Mouse (Mus musculus): ENCODE data around the gene Zbtb49. TPM values are rescaled to one million over a fixed set of nuclear protein-coding genes. Genes with fewer than 3 reads are reported as not detected.

The Zbtb49 gene
- polyA plus RNA-seq, 1 experiment from 2014 or later, result 8.1 TPM

DNA sequence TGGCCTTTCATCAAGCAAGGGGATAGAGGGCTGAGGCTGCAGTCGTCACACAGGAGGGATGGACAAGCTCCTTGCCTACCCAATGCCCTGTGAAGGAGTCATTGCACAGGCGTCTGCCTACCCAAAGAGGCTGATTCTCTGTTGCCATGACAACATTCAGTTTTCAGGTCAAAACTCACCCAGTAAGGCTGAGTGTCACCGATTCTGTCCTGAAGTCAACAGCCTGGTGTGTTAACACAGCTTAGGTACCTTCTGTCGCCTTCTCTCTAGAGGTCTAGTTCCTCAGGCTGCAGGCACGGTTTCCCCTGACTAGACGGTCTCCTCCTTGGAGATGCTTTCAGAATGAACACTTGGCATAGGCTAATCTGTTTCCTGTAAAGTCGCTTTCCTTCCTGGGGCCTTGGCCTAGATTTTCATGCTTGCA lies 14.9 kb downstream of the Zbtb49 start:
- H3K4me3 ChIP-seq (ENCODE audit: low read length), result no peak overlapping the region
- H3K27me3 ChIP-seq (ENCODE audit: control insufficient read depth, insufficient read depth, low read length), result no peaks in the 10 kb centered on the region
- 71% methylated on average over 7 of the region's 7 CpGs for WGBS
- H3K36me3 ChIP-seq (ENCODE audit: control insufficient read depth, insufficient read depth), result peaks cover 33% of the 10 kb centered on the region
- H3K4me2 ChIP-seq (ENCODE audit: low read depth, low read length), result no peak overlapping the region
- H3K4me1 ChIP-seq (ENCODE audit: control insufficient read depth, insufficient read depth, low read length), result no peaks in the 10 kb centered on the region
- H3K27ac ChIP-seq (ENCODE audit: low read length), result no peak overlapping the region
- H3K9ac ChIP-seq (ENCODE audit: low read length), result no peak overlapping the region
- H3K9me3 ChIP-seq (replicated peaks; ENCODE audit: control insufficient read depth, low read length), result no peaks in the 10 kb centered on the region
- ATAC-seq (replicated peaks; ENCODE audit: extremely low read depth, insufficient read depth, low FRiP score), result no peak

- 91% methylated on average over 2 of the region's 2 CpGs for WGBS
- peaks cover 26% of the 10 kb centered on the region for H3K36me3 ChIP-seq (ENCODE audit: control insufficient read depth, insufficient read depth)
- no peak overlapping the region for H3K4me3 ChIP-seq (ENCODE audit: low read length)
- no peaks in the 10 kb centered on the region for H3K9me3 ChIP-seq (replicated peaks; ENCODE audit: control insufficient read depth, low read length)
- ATAC-seq (replicated peaks; ENCODE audit: extremely low read depth, insufficient read depth, low FRiP score), result no peak
- H3K27ac ChIP-seq (ENCODE audit: low read length), result no peak overlapping the region
- no peaks in the 10 kb centered on the region for H3K4me1 ChIP-seq (ENCODE audit: control insufficient read depth, insufficient read depth, low read length)
- H3K27me3 ChIP-seq (ENCODE audit: control insufficient read depth, insufficient read depth, low read length), result no peaks in the 10 kb centered on the region
- no peak overlapping the region for H3K9ac ChIP-seq (ENCODE audit: low read length)
- H3K4me2 ChIP-seq (ENCODE audit: low read depth, low read length), result no peak overlapping the region
Measured at GRCm38 (mm10) chr5:38199686-38200085, 20.6 kb downstream of the Zbtb49 start.

DNA sequence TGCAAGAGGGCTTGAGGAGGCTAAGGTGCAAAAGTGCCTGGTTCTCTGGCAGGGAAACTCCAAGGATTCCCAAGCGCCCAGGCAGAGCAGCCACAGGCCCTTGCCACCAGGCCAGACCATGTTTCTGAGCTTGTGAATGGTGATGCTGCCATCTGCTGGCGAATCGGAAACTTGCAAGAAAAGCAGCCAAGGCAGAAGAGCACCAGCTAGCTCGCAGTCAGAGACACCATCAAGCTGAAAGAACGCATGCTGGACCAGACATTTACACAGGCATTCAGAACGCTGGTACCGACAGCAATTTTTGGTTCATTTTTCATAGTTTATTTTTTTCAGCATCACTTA lies 22.8 kb downstream of the Zbtb49 start:
- WGBS, result 23% methylated on average over 7 of the region's 7 CpGs
- H3K36me3 ChIP-seq (ENCODE audit: control insufficient read depth, insufficient read depth), result peaks cover 15% of the 10 kb centered on the region
- H3K27me3 ChIP-seq (ENCODE audit: control insufficient read depth, insufficient read depth, low read length), result no peaks in the 10 kb centered on the region
- H3K9me3 ChIP-seq (replicated peaks; ENCODE audit: control insufficient read depth, low read length), result no peaks in the 10 kb centered on the region
- ATAC-seq (replicated peaks; ENCODE audit: extremely low read depth, insufficient read depth, low FRiP score), result no peak
- H3K27ac ChIP-seq (ENCODE audit: low read length), result no peak overlapping the region
- H3K9ac ChIP-seq (ENCODE audit: low read length), result no peak overlapping the region
- no peaks in the 10 kb centered on the region for H3K4me1 ChIP-seq (ENCODE audit: control insufficient read depth, insufficient read depth, low read length)
- no peak overlapping the region for H3K4me2 ChIP-seq (ENCODE audit: low read depth, low read length)
- no peak overlapping the region for H3K4me3 ChIP-seq (ENCODE audit: low read length)

- Histone ChIP-seq H3K36me3 (ENCODE audit: control insufficient read depth, insufficient read depth) (peaks cover 13% of the 10 kb centered on the region), H3K27ac (ENCODE audit: low read length) (no peak overlapping the region), H3K4me2 (ENCODE audit: low read depth, low read length) (no peak overlapping the region), H3K9ac (ENCODE audit: low read length) (no peak overlapping the region), H3K27me3 (ENCODE audit: control insufficient read depth, insufficient read depth, low read length) (no peaks in the 10 kb centered on the region), H3K9me3 (replicated peaks; ENCODE audit: control insufficient read depth, low read length) (no peaks in the 10 kb centered on the region), H3K4me1 (ENCODE audit: control insufficient read depth, insufficient read depth, low read length) (no peaks in the 10 kb centered on the region), H3K4me3 (ENCODE audit: low read length) (no peak overlapping the region)
- WGBS, result 56% methylated on average over 5 of the region's 5 CpGs
- no peak for ATAC-seq (replicated peaks; ENCODE audit: extremely low read depth, insufficient read depth, low FRiP score)
Measured at GRCm38 (mm10) chr5:38196821-38197481, 23.3 kb downstream of the Zbtb49 start.

DNA sequence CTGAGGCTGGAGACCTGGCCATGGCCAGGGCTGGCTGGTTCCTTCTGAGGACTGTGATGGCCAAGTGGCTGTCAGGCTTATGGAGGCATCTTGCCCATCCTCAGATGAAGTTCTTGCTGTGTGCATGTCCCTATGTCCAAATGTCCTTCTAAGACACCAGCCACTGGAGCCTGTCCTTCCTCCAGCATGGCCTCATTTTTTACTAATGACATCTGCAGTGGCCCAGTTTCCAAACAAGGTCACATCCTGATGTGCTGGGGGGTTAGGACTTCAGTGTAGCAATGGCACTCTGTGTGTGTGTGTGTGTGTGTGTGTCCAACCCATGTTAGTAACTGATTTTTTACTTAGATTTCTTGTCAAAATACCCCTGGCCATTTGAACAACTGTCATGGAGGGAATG lies 24.3 kb downstream of the Zbtb49 start:
- Histone ChIP-seq H3K4me3 (ENCODE audit: low read length) (no peak overlapping the region), H3K9me3 (replicated peaks; ENCODE audit: control insufficient read depth, low read length) (no peaks in the 10 kb centered on the region), H3K27me3 (ENCODE audit: control insufficient read depth, insufficient read depth, low read length) (no peaks in the 10 kb centered on the region), H3K4me2 (ENCODE audit: low read depth, low read length) (no peak overlapping the region), H3K9ac (ENCODE audit: low read length) (no peak overlapping the region), H3K27ac (ENCODE audit: low read length) (no peak overlapping the region), H3K36me3 (ENCODE audit: control insufficient read depth, insufficient read depth) (peaks cover 7% of the 10 kb centered on the region), H3K4me1 (ENCODE audit: control insufficient read depth, insufficient read depth, low read length) (no peaks in the 10 kb centered on the region)
- no peak for ATAC-seq (replicated peaks; ENCODE audit: extremely low read depth, insufficient read depth, low FRiP score)

GRCm38 (mm10) chr5:38194946-38195345 lies 25.3 kb downstream of the Zbtb49 start:
- Histone ChIP-seq H3K4me3 (ENCODE audit: low read length) (no peak overlapping the region), H3K36me3 (ENCODE audit: control insufficient read depth, insufficient read depth) (no peaks in the 10 kb centered on the region), H3K4me2 (ENCODE audit: low read depth, low read length) (no peak overlapping the region), H3K27ac (ENCODE audit: low read length) (no peak overlapping the region), H3K9ac (ENCODE audit: low read length) (no peak overlapping the region), H3K27me3 (ENCODE audit: control insufficient read depth, insufficient read depth, low read length) (no peaks in the 10 kb centered on the region), H3K4me1 (ENCODE audit: control insufficient read depth, insufficient read depth, low read length) (no peaks in the 10 kb centered on the region), H3K9me3 (replicated peaks; ENCODE audit: control insufficient read depth, low read length) (no peaks in the 10 kb centered on the region)
- 41% methylated on average over 2 of the region's 2 CpGs for WGBS
- ATAC-seq (replicated peaks; ENCODE audit: extremely low read depth, insufficient read depth, low FRiP score), result no peak

DNA sequence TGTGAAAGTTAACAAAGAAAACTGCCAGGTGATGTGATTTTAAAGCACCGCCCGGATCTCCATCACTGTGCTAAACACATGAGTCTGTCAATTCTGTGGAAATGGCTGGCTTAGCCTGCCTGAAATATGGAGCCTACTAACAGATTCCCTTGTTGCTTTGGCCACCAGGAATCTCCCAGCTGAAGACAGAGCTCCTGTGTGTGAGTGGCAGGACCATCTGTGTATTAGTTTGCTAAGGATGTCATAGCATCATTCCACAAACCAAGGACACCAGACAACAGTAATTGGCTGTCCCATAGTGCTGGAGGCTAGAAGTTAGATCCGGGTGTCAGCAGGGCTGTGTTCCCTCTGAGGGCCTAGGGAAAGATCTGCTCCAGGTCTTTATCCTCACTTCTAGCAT lies 29.4 kb downstream of the Zbtb49 start:
- Histone ChIP-seq H3K27ac (ENCODE audit: low read length) (no peak overlapping the region), H3K4me1 (ENCODE audit: control insufficient read depth, insufficient read depth, low read length) (no peaks in the 10 kb centered on the region), H3K9ac (ENCODE audit: low read length) (no peak overlapping the region), H3K36me3 (ENCODE audit: control insufficient read depth, insufficient read depth) (no peaks in the 10 kb centered on the region), H3K27me3 (ENCODE audit: control insufficient read depth, insufficient read depth, low read length) (no peaks in the 10 kb centered on the region), H3K4me3 (ENCODE audit: low read length) (no peak overlapping the region), H3K9me3 (replicated peaks; ENCODE audit: control insufficient read depth, low read length) (peaks cover 4% of the 10 kb centered on the region; the same call in 1 of the 2 replicates), H3K4me2 (ENCODE audit: low read depth, low read length) (no peak overlapping the region)
- 81% methylated on average over 3 of the region's 3 CpGs for WGBS
- ATAC-seq (replicated peaks; ENCODE audit: extremely low read depth, insufficient read depth, low FRiP score), result no peak

DNA sequence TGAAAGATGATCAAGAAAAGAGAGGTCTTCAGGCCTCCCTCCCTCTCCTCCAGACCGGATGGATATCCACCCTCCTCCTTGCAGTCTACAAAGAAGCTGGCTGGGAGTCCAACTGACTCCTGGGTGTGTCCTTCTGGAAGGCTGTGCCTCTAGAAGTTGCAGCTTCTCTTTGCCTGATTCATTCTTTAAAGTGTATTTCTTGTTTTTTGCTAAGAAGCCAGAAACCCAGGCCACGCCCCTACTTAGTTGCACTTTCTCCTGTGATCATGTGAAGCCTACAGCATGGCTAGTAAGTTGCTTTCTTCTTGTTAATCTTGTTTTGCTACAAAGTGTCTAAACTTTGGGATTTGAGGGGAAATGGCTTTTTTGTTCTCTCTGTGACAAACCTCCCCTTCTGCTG lies 33.3 kb downstream of the Zbtb49 start:
- Histone ChIP-seq H3K36me3 (ENCODE audit: control insufficient read depth, insufficient read depth) (no peaks in the 10 kb centered on the region), H3K4me2 (ENCODE audit: low read depth, low read length) (no peak overlapping the region), H3K4me1 (ENCODE audit: control insufficient read depth, insufficient read depth, low read length) (no peaks in the 10 kb centered on the region), H3K9ac (ENCODE audit: low read length) (no peak overlapping the region), H3K4me3 (ENCODE audit: low read length) (no peak overlapping the region), H3K9me3 (replicated peaks; ENCODE audit: control insufficient read depth, low read length) (peaks cover 4% of the 10 kb centered on the region; the same call in 1 of the 2 replicates), H3K27me3 (ENCODE audit: control insufficient read depth, insufficient read depth, low read length) (no peaks in the 10 kb centered on the region), H3K27ac (ENCODE audit: low read length) (no peak overlapping the region)
- 77% methylated on average over 2 of the region's 2 CpGs for WGBS
- ATAC-seq (replicated peaks; ENCODE audit: extremely low read depth, insufficient read depth, low FRiP score), result no peak

GRCm38 (mm10) chr5:38184688-38185285 lies 35.5 kb downstream of the Zbtb49 start:
- peaks cover 3% of the 10 kb centered on the region; the same call in 1 of the 2 replicates for H3K9me3 ChIP-seq (replicated peaks; ENCODE audit: control insufficient read depth, low read length)
- H3K4me3 ChIP-seq (ENCODE audit: low read length), result no peak overlapping the region
- WGBS, result 76% methylated on average over 6 of the region's 6 CpGs
- ATAC-seq (replicated peaks; ENCODE audit: extremely low read depth, insufficient read depth, low FRiP score), result no peak
- no peak overlapping the region for H3K4me2 ChIP-seq (ENCODE audit: low read depth, low read length)
- no peak overlapping the region for H3K9ac ChIP-seq (ENCODE audit: low read length)
- no peak overlapping the region for H3K27ac ChIP-seq (ENCODE audit: low read length)
- H3K4me1 ChIP-seq (ENCODE audit: control insufficient read depth, insufficient read depth, low read length), result no peaks in the 10 kb centered on the region
- no peaks in the 10 kb centered on the region for H3K27me3 ChIP-seq (ENCODE audit: control insufficient read depth, insufficient read depth, low read length)
- H3K36me3 ChIP-seq (ENCODE audit: control insufficient read depth, insufficient read depth), result no peaks in the 10 kb centered on the region

Measured in heart, embryonic 16.5 days (tissue).